Mouse (Mus musculus): ENCODE measurements around the gene Garem2. TPM values are rescaled to one million over a fixed set of nuclear protein-coding genes. Genes with fewer than 3 reads are reported as not detected.

Gene Garem2
- polyA plus RNA-seq, 1 experiment from 2014 or later, result 20.6 TPM

- peaks cover 88% of the 10 kb centered on the region for H3K36me3 ChIP-seq
- no peak for ATAC-seq
- WGBS, result 93% methylated on average over 4 of the region's 4 CpGs
Observed at GRCm38 (mm10) chr5:30131246-30131645, 26.3 kb downstream of the Garem2 start.

GRCm38 (mm10) chr5:30132173-30132572 is 27.2 kb downstream of the Garem2 start:
- H3K4me2 ChIP-seq (replicated peaks), result no peak overlapping the region
- H3K27me3 ChIP-seq, result no peaks in the 10 kb centered on the region
- no peaks in the 10 kb centered on the region for H3K9me3 ChIP-seq
- WGBS, result 95% methylated on average over 2 of the region's 2 CpGs
- H3K27ac ChIP-seq, result no peak overlapping the region
- H3K4me1 ChIP-seq (replicated peaks), result no peaks in the 10 kb centered on the region
- H3K36me3 ChIP-seq, result peaks cover 80% of the 10 kb centered on the region
- H3K9ac ChIP-seq (replicated peaks), result no peak overlapping the region
- ATAC-seq, result no peak
- no peak overlapping the region for H3K4me3 ChIP-seq (replicated peaks)

More at GRCm38 (mm10) chr5:30131246-30131645, 26.3 kb downstream of the Garem2 start:
- H3K9ac ChIP-seq (replicated peaks), result no peak overlapping the region
- H3K4me3 ChIP-seq (replicated peaks), result no peak overlapping the region
- H3K9me3 ChIP-seq, result no peaks in the 10 kb centered on the region
- H3K27me3 ChIP-seq, result no peaks in the 10 kb centered on the region
- H3K27ac ChIP-seq, result no peak overlapping the region
- no peak overlapping the region for H3K4me2 ChIP-seq (replicated peaks)
- H3K4me1 ChIP-seq (replicated peaks), result no peaks in the 10 kb centered on the region

GRCm38 (mm10) chr5:30135711-30136231 is 30.8 kb downstream of the Garem2 start:
- no peaks in the 10 kb centered on the region for H3K27me3 ChIP-seq
- H3K36me3 ChIP-seq, result peaks cover 76% of the 10 kb centered on the region
- no peak overlapping the region for H3K4me3 ChIP-seq (replicated peaks)
- H3K9ac ChIP-seq (replicated peaks), result no peak overlapping the region
- H3K9me3 ChIP-seq, result no peaks in the 10 kb centered on the region
- H3K4me1 ChIP-seq (replicated peaks), result no peaks in the 10 kb centered on the region
- no peak overlapping the region for H3K4me2 ChIP-seq (replicated peaks)
- no peak overlapping the region for H3K27ac ChIP-seq
- 94% methylated on average over 11 of the region's 11 CpGs for WGBS
- no peak for ATAC-seq

DNA sequence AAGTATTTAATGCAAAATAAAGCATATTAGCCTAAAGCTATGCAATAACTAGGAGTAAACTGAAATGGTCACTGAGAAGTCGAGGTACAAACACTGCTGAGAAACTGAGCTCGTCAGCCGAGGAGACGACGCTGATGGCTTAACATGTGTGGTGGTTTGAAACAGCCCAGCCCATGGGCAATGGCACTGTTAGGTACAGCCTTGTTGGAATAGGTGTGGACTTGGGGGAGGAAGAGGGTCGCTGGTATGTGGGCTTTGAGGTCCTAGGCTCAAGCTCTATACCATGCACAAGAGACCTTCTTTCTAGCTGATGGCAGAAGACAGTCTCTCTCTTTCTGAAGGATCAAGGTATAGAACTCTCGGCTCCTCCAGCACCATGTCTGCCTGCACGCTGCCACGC is 32.3 kb downstream of the Garem2 start:
- 93% methylated on average over 9 of the region's 9 CpGs for WGBS
- Histone ChIP-seq H3K4me1 (replicated peaks) (no peaks in the 10 kb centered on the region), H3K36me3 (peaks cover 77% of the 10 kb centered on the region), H3K27ac (no peak overlapping the region), H3K9me3 (no peaks in the 10 kb centered on the region), H3K4me3 (replicated peaks) (no peak overlapping the region), H3K27me3 (no peaks in the 10 kb centered on the region), H3K9ac (replicated peaks) (no peak overlapping the region), H3K4me2 (replicated peaks) (no peak overlapping the region)
- no peak for ATAC-seq

- no peak for ATAC-seq
- H3K4me3 ChIP-seq (replicated peaks), result no peak overlapping the region
- no peaks in the 10 kb centered on the region for H3K4me1 ChIP-seq (replicated peaks)
- H3K36me3 ChIP-seq, result peaks cover 78% of the 10 kb centered on the region
- no peaks in the 10 kb centered on the region for H3K27me3 ChIP-seq
- WGBS, result 96% methylated on average over 4 of the region's 4 CpGs
- H3K9ac ChIP-seq (replicated peaks), result no peak overlapping the region
- H3K27ac ChIP-seq, result no peak overlapping the region
- no peaks in the 10 kb centered on the region for H3K9me3 ChIP-seq
- no peak overlapping the region for H3K4me2 ChIP-seq (replicated peaks)
Observed at GRCm38 (mm10) chr5:30138193-30138592, 33.2 kb downstream of the Garem2 start.

GRCm38 (mm10) chr5:30146526-30146925 is 41.6 kb downstream of the Garem2 start:
- Histone ChIP-seq H3K4me2 (replicated peaks) (no peak overlapping the region), H3K4me3 (replicated peaks) (no peak overlapping the region), H3K9me3 (no peaks in the 10 kb centered on the region), H3K9ac (replicated peaks) (no peak overlapping the region), H3K36me3 (peaks cover 51% of the 10 kb centered on the region), H3K27ac (no peak overlapping the region), H3K27me3 (no peaks in the 10 kb centered on the region), H3K4me1 (replicated peaks) (no peaks in the 10 kb centered on the region)
- no peak for ATAC-seq
- WGBS, result 93% methylated on average over 6 of the region's 6 CpGs

GRCm38 (mm10) chr5:30148133-30148920 is 43.4 kb downstream of the Garem2 start:
- ATAC-seq, result no peak
- Histone ChIP-seq H3K27me3 (no peaks in the 10 kb centered on the region), H3K4me2 (replicated peaks) (no peak overlapping the region), H3K36me3 (peaks cover 36% of the 10 kb centered on the region), H3K9ac (replicated peaks) (no peak overlapping the region), H3K9me3 (no peaks in the 10 kb centered on the region), H3K4me1 (replicated peaks) (peaks cover 7% of the 10 kb centered on the region; the same call in 1 of the 2 replicates), H3K4me3 (replicated peaks) (no peak overlapping the region), H3K27ac (no peak overlapping the region)
- WGBS, result 87% methylated on average over 5 of the region's 5 CpGs

- WGBS, result 84% methylated on average over 4 of the region's 4 CpGs
- Histone ChIP-seq H3K27me3 (no peaks in the 10 kb centered on the region), H3K4me3 (replicated peaks) (no peak overlapping the region), H3K9ac (replicated peaks) (no peak overlapping the region), H3K36me3 (peaks cover 4% of the 10 kb centered on the region), H3K4me2 (replicated peaks) (no peak overlapping the region), H3K4me1 (replicated peaks) (peaks cover 23% of the 10 kb centered on the region), H3K27ac (no peak overlapping the region), H3K9me3 (no peaks in the 10 kb centered on the region)
- no peak for ATAC-seq
Observed at GRCm38 (mm10) chr5:30152007-30152406, 47.0 kb downstream of the Garem2 start.

DNA sequence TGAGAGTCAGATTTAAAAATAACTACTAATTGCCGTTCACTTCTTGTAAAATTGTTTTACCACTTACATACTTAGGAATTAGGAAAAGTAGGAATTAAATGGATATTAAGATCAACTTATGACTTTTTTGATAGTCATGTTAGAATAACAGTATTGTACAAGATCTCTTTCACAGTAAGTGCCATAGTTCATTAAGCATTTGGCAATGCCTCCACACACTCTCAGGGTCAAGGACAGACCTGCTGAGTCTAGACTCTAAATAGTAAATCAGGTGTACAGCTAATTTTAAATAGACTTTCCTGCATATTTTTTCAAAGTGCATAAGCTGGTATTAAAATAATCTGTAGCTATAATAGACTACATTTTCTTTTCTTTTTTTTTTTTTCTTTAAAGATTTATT is 47.5 kb downstream of the Garem2 start:
- 0 out of 2 replicates have a peak, but pooled peaks cover 3% of the 10 kb centered on the region for H3K36me3 ChIP-seq
- H3K9me3 ChIP-seq, result no peaks in the 10 kb centered on the region
- H3K4me1 ChIP-seq (replicated peaks), result peaks cover 23% of the 10 kb centered on the region
- H3K4me2 ChIP-seq (replicated peaks), result no peak overlapping the region
- no peak for ATAC-seq
- no peak overlapping the region for H3K4me3 ChIP-seq (replicated peaks)
- no peaks in the 10 kb centered on the region for H3K27me3 ChIP-seq
- H3K9ac ChIP-seq (replicated peaks), result no peak overlapping the region
- 98% methylated on average over 1 of the region's 1 CpGs for WGBS
- H3K27ac ChIP-seq, result no peak overlapping the region

GRCm38 (mm10) chr5:30153222-30153621 is 48.3 kb downstream of the Garem2 start:
- H3K36me3 ChIP-seq, result 0 out of 2 replicates have a peak, but pooled peaks cover 3% of the 10 kb centered on the region
- H3K4me2 ChIP-seq (replicated peaks), result no peak overlapping the region

DNA sequence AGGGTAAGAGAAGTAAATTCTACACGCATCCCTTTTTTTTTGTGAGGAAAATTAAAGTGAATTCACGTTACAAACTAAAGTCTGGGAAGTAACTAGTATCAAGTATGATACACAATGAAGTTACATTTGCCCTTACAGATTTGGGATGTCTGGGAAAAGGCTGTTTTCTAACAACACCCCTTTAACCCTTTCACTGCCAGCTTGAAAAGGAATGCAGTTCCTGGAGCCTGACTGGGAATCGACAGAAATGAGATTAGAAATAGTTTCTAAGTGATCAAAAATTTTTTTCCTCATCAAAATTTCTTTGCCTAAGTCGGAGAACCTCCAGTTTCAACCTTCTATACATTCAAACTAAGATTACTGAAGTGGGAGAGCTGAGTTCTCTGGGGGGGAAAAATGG is 49.1 kb downstream of the Garem2 start:
- 0 out of 2 replicates have a peak overlapping the region, but pooled peaks have one; percentile 89 for H3K27ac ChIP-seq

More at GRCm38 (mm10) chr5:30153222-30153621, 48.3 kb downstream of the Garem2 start:
- Histone ChIP-seq H3K27ac (no peak overlapping the region), H3K9ac (replicated peaks) (no peak overlapping the region), H3K4me3 (replicated peaks) (no peak overlapping the region), H3K9me3 (no peaks in the 10 kb centered on the region), H3K4me1 (replicated peaks) (peaks cover 23% of the 10 kb centered on the region), H3K27me3 (no peaks in the 10 kb centered on the region)
- no peak for ATAC-seq
- 95% methylated on average over 2 of the region's 2 CpGs for WGBS

More for the DNA sequence above, 49.1 kb downstream of the Garem2 start:
- H3K36me3 ChIP-seq, result 0 out of 2 replicates have a peak, but pooled peaks cover 3% of the 10 kb centered on the region
- H3K27me3 ChIP-seq, result no peaks in the 10 kb centered on the region
- H3K9ac ChIP-seq (replicated peaks), result peak overlapping the region; percentile 93
- H3K4me2 ChIP-seq (replicated peaks), result peak overlapping the region; percentile 70
- H3K9me3 ChIP-seq, result no peaks in the 10 kb centered on the region
- peaks cover 23% of the 10 kb centered on the region for H3K4me1 ChIP-seq (replicated peaks)
- WGBS, result 19% methylated on average over 4 of the region's 4 CpGs
- peak overlapping the region; percentile 80 for H3K4me3 ChIP-seq (replicated peaks)
- ATAC-seq, result no peak
